Mouse (Mus musculus) urinary bladder, adult 18-20 months (tissue): Measurements from ENCODE around the gene Vcpkmt.
A peak's percentile ranks its signal among the peaks of the same experiment; 100 is the strongest.
"Not testable (repeated sequence)": the region's sequence is repeated elsewhere in the genome, so short reads cannot be mapped to it uniquely, and the experiment has no call there.

Experiments used
- DNase-seq, 2 experiments: peaks; one replicate each; pipeline ENCODE4 v3.0.0; 2022; ENCODE audit warnings: low spot score in 2 of 2, mixed read lengths in 2 of 2

The Vcpkmt gene

DNA sequence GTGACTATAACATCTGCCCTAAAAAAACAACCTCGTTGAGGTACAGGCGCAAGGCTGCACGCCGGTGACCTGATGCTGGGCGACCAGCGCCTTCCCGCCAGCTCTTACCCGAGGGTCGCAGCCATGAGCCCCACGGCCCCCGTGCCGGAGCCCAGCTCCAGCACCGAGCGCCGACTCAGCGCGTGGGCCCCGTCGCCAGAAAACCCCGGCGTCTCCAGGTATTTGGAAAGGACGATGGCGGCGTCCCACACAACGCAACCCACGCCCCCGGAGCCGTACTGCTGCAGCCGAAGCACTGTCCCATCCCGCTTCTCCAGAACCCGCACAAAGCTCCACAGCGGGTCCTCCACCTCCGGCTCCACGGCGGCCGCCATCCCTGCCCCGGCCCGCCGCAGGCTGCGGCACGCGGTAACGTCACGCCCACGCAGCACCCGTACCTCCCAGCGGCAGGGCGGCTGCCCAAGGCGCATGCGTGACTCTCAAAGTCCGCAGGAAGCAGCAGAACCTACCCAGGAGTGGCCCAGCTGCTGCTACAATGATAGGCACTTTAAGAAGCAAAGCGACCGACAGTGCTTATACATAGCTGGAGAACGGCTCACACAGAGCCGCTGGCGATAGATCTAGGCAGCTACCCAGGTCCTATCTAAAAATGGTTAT is at the start of gene Vcpkmt:
Vcpkmt (minus strand) TSS at position 416 of the 657 bp plus-strand sequence.
- peak; percentile 58 to 79 for DNase-seq

DNA sequence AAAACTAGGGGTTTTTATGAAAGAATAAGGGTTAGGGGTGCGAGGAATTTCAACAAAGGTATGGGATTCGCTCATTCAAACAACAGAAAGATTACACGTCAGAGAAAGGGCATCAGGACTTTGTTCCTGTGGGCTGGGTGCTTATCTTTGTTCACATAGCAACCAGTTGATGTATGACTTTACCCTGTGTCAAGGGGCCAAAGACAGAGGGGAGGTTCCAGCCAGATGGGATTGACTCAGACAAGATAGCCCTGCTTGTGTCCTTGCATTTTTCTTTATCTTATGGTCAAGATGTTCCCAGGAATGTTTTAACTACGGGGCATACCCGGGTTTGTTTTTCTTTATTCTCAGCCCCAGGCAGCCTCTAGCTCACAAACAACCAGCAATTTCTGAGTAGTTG is 35.8 kb upstream of the Vcpkmt start:
- not testable (repeated sequence) for DNase-seq

DNA sequence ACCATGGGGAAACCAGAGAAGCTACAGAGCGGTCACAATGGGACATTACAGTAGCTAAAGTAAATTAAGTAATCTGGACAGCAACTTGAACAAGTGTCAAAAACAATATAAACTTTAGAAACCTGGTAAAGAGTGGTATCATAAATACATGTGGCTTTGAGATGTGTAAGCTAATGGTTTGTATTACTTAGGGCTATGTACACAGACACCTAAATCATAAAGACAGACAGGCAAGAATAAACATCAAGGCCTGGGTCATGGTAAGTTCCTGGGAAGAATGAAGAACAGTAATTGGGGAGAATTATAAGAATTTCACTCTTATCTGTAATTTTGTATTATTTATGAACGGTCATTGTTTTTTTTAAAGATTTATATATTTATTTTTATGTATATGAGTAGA is 21.5 kb upstream of the Vcpkmt start:
- DNase-seq: no peak

GRCm38 (mm10) chr12:69597446-69597845 is 14.6 kb upstream of the Vcpkmt start:
- DNase-seq: no peak

DNA sequence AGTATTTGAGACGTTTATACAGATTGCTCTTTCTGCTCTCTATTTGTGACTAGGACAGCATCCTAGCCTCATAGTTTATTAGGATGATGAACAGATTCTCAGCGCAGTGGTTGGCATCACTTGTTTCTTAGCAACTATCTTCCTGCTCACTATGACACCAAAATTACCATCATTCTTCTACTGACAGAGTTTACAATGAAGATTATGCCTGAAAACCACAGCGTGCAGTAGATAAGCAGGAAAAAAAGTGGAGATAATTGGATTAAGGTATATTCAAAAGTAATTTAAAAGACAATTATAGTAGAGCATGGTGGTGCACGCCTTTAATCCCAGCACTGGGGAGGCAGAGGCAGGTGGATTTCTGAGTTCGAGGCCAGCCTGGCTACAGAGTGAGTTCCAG is 10.3 kb upstream of the Vcpkmt start:
- DNase-seq: no peak

- no peak for DNase-seq
These were observed 422 bp upstream of the Vcpkmt start for GRCm38 (mm10) chr12:69583270-69583629.

GRCm38 (mm10) chr12:69582216-69582612 is 614 bp downstream of the Vcpkmt start:
- no peak for DNase-seq

GRCm38 (mm10) chr12:69579623-69580022 is 3.2 kb downstream of the Vcpkmt start:
- no peak for DNase-seq

- DNase-seq: no peak
These were observed 6.7 kb downstream of the Vcpkmt start for GRCm38 (mm10) chr12:69576120-69576627.

DNA sequence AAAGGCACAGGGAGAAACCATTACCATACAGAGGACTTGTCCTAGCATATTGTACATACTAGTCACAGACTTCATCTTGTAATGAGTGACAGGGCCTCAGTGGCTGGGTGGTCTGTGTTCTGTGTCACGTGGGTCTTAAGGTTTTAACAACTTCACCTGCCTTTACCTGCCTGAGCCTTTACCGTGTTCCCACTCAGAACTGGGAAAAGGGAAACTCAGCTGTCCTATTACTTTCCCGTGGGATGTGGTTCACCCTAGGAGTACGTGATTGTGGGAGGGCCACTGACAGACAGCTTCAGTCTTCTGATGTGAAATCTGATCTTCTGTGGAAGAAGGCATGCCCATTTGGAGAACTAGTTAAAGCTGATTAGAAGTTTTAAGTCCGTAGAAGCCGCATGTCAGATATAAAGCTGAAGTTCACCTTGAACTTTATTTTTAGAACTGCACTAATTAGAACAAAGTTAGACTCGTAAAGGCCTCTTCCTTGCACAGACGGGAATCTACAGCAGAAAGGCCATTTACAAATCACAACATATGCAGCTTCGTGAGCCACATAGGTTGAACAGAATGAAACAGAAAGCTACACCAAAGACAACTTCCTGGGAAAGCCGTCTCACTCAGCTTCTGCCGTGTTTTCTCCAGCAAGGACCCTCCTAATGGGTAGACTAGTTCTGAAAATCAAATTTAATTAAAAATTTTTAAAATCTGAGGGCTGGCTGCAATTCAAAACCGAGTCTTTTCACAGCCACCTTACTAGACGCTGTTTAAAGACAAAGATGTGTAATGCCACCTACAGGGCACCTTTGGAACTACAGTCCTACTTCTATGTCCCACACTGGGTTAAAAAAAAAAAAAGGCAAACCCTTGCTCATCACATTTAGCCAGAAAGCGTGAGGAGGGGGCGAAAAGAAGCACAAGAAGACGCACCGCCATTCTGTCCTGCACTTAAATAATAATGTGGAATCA is 8.6 kb downstream of the Vcpkmt start:
- DNase-seq: peak; percentile 55 to 62

GRCm38 (mm10) chr12:69573271-69573670 is 9.6 kb downstream of the Vcpkmt start:
- DNase-seq: no peak

- DNase-seq: no peak
These were observed 12.9 kb downstream of the Vcpkmt start for GRCm38 (mm10) chr12:69569926-69570325.

GRCm38 (mm10) chr12:69568266-69568665 is 14.6 kb downstream of the Vcpkmt start:
- DNase-seq: no peak

DNA sequence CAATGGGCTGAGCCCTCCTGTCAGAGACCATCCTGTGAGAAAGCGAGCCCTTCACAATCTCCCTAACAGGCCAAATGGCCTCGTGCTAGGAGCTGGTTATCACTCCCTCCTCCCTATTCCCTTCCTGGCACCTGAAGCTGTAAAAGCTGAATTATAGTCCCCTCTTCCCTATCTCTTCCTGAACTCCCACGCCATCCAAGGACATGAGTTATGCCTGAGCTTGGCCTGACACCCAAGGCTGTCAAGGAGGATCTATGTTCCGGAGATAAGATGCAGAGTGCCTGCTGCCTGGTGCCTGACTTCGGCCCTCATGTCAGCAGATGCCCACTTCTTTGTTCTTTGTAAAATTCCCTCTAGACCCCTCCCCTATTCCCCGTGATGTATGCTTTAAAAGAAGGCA is 21.8 kb downstream of the Vcpkmt start:
- not testable (repeated sequence) for DNase-seq

DNA sequence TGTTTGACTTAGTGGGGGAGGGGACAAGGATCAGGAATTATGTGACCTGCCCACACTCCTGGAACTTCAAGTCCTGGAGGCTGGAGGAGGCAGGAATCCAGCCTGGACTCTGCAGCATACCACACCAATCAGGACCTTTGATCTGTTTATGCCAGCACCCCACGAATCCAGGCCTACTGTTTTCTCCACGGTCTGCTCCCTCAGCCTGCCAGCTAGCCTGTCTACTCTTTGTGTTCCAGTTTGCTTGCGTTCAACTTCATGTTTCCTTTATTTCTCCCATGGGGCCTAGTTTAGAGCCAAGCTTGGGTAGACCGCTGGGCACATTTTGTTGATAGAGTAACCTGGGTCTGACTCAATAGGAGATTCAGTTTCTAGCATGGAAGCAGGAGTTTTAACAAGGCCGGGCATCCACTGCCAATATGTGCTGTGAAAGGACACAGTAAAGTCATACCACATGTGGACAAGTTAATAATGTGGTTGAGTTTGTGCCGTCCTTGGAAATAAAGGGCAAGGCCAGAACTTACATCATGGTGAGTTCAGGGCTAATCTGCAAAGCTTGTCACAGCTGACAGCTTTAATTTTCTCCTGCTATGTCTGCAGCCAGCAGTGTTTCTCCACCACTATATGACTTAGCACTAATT is 26.5 kb downstream of the Vcpkmt start:
- no peak for DNase-seq

- no peak for DNase-seq
These were observed 37.2 kb downstream of the Vcpkmt start for GRCm38 (mm10) chr12:69545456-69546178.

GRCm38 (mm10) chr12:69544994-69545393 is 37.8 kb downstream of the Vcpkmt start:
- no peak for DNase-seq

DNA sequence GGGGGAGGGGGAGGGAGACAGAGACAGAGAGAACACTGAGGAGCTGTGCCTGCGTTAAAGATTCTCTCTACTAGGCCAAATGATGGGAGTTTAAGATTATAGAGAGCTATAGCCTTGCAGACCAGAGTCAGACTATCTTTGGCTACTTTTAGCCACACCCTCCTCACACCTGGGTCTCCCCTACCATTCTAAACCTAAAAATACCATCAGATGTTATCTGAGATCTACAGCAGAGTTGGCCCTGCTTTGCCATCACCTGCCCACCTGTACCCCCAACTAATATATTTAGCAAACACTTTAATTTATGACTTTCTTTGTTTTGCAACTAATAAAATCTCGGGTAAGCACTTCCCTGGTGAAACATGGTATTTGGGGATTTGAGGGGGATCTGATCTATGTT is 38.3 kb downstream of the Vcpkmt start:
- DNase-seq: no peak

GRCm38 (mm10) chr12:69542376-69542775 is 40.5 kb downstream of the Vcpkmt start:
- no peak for DNase-seq

DNA sequence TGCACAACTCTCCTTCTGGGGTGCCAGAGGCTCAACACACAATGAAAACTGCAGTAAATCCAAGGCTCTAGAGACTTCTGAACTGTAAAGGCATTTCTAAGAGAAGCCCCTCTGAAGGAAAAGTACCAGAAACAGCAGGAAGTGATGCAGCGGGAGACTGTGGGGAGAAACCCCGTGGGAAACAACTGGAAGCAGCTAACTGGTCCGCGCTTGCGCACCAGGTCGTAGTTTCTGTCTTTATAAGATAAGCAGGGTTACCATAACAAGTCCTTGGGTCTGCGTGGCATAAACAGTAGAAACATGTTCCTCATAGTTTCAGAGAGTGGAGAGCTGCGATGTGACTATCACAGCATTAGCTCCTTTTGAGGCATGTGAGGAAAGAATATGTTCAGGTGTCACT is 41.2 kb downstream of the Vcpkmt start:
- DNase-seq: no peak

GRCm38 (mm10) chr12:69539353-69539752 is 43.5 kb downstream of the Vcpkmt start:
- no peak for DNase-seq
